Mouse (Mus musculus) thymus, postnatal 25 days (tissue): Measurements from ENCODE around the gene Toporsl.

Source experiments
- DNase-seq: peaks from one replicate; pipeline ENCODE4 v3.0.0; 2022

Toporsl gene

DNA sequence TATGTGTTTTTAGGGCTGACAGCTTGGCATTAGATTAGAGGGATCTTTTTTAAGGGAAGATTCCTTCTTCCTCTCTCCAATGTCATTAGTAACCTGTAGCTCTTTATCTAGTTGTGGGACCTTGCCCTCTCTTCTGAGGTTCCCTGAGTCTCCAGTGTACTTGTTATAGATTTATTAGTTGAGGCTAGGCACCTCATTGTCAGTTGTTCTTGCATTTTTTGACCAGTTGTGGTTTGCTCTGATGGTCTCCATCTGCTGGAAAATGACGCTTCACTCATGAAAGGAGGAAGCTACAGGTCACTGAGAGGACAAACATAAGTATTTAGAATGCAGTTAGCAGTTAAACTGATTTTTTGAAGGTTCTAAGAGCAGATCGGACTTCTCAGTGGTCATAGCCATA lies at the start of gene Toporsl:
TSS of gene Toporsl (plus strand) at position 348 of the 400 bp plus-strand sequence.
- DNase-seq, result no peak

DNA sequence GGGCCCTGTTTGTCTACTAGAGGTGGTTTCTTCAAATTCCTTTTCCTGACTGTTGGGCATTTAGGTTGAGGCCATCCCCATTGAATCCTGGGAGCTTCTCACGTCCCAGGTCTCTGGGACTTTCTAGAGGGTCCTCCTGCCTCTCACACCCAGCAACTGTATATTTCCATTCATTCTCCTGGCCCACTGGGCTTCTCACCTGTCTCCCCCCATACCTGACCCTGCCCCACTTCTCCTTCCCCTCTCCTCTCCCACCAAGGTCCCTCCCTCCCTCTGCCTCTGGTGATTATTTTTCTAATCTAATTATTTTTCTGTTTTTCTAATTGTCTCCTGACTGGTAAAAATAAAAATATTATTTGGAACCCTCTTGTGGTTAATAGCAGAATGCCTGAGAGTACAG lies 38.4 kb upstream of the Toporsl start:
- no peak for DNase-seq

DNA sequence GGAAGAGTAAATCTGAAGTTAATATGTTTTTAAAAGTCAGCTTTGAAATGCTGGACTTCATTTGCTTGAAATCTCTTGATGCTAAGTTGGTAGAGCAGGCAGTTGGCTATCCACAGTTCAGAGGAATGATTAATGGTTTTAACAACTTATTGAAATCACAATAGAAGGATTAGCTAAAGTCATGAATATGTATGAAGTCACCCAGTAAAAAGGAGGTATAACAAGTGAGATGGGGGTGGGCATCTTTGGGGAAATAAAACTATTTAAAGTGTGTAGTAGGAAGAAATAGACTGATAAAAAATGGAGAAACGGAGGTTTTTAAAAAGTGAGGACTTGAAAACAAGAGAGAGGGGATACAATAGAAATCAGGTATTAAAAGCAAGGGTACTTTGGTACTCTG lies 38.0 kb upstream of the Toporsl start:
- no peak for DNase-seq

DNA sequence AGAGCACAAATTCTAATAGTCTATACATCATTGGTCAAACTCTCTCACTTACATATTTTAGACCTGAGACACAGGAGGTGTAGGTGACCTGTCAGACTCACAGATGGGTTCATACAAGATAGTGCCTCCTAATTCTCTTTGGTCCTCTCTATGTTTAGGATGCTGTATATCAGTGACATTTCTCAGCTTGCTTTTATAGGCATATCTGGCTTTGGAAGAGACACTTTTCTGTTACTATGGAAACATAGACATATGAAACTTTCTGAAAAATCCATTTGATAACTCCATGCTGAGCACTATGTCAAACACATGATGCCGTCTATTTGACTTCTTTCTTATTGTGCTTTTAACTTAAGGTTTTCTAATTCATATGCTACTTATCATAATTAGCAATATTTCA lies 32.2 kb upstream of the Toporsl start:
- DNase-seq, result no peak

DNA sequence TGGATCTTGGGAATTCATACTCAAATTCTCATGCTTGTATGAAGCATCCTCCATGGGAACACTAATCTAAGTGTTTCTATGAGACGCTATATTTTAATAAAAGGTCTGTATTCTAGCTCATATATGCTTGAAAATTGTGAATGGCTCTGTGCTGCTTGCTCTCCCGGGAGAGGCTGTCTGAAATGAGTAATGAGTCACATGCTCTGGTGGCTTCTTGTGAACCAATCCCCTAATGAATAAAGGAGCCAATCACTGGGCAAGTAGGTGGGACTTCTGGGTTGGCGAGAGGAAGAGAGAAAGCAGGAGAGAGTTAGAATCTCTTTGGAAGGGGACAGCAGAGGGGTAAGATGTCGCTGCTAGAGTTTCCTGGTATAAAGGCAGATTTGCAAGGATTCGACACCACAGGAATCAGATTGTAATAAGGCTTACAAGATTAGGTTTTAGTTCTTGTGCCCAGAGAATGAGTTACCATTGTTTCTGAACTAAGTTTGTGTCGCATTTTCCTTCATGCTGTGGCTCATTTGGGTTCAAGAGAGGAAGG lies 9.8 kb upstream of the Toporsl start:
- DNase-seq, result no peak

DNA sequence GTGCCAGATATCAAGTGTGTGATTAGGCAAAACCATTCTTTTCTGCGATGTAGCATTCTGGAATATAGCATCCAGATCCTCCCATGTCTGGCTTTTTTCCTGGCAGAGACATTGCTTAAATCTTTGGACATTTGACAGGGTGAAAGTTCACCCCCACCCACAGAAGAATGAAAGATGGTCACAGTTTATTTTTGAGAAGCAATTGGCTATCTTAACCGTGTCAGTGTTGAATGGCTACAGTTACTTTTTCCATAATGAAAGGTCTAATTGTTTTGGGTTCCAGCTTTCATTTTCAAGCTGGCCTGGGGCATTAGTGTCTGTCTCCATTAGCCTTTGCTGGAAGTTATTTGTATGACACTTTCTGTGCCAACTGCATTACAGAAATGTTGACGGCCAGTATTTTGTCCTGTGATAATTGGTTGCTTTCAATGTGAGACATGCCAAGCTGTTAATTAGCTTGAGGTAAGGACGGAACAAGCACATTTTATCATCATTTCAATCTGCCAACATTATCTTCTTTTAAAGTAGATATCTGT lies 2.2 kb upstream of the Toporsl start:
- DNase-seq, result no peak

DNA sequence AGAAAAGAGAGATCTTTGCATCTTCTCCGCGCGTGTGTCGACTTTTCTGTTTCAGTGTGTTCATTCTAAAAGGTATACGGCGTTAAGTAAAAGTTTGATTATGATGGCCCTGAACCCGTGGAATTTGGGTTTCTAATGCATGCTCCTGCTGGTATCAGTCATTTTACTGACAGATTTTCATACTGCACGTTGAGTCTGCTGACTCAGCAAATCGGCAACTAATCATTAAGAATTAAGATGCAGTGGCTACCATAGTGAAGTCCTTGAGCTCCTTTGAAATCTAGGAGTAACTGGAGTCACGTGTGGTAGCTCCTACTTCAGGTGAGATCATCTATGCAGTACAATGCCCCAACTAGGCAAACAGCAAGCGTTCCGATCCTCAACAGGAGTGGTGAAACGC lies 1.4 kb upstream of the Toporsl start:
- DNase-seq, result no peak

DNA sequence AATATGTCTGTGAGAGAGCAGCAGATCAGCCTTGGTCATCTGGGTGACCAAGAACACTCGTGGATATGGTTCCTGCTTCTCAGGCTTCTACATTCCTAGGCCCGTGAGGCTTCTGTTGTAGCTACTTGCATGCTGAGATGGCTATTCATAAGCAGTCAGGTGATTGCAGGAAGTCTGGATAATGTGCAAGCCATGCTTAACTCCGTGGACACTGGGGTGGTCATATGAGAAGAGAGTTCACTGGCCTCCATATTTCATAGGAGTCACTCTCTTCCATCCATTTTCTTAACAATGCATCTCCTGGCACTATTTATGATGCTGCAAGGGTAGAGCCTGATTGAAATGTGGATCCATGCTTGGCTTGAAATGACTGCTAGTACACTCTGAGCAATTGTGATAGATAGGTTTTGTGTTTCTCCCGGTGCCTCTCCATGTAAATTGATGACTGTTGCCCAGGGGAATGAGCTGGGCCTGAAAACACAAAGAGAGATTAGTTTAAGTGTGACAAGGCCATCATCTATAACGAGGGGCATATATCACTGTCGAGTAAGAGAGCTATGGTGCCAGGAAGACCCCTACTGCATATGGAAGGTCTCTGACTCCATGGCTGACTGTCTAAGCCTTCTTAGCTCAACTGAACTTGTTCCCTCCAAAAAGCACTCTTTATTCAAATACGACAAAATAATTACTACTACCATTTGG lies 2.3 kb downstream of the Toporsl start:
- no peak for DNase-seq

DNA sequence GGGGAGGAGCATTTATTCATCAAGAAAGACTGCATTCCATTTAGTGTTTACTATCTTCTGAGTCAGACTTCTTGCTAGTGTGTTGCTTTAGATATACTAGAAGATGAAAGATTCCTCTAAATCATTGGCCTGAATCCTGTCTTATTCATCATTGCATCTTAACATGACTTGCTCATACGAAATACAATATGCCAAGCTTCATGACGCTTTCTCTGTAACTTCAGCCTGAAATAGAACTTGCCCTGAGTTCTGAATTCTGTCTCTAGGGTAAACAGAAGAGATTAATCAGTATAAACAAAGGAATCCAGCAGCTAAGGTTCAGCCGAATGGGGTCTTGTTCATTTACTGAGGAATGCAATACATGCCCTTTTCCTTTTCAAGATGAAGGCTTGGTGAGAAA lies 10.8 kb downstream of the Toporsl start:
- DNase-seq, result no peak

DNA sequence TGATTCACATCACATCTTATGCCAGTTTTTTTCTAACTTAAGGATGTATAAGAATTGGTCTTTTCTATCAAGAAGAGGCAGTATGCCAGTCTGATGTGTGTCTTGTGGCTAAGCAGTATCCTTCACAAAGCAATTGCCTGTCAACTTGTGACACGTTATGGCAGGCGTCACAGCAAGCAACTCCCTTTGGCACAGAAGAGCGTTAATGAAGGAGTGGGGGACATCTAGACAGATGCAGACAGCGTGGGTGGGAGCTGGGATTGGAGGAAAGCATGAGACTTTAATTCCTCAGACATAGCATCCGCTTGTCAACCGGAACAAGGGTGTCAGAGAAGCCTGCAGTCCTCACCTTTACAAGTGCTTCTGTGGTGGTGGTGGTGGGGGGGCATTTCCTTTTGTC lies 38.9 kb downstream of the Toporsl start:
- no peak for DNase-seq

DNA sequence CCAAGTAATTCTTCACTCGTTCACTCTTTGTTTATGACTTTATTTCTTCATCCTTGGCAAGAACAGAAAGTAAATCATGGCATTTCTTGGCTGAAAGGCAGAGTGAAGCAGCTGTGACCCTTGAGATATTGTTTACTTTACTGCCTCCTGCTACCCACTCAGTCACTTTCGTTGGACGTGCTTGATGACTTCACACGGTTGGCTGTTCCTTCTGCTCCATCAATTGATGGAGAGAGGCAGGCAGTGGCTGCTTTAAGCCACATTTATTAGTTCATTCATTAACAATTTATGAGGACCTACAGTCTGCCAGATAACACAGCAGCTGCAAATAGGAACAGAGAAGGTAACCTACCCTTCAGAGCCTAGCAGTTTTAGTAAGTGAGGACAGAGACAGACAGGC lies 51.7 kb downstream of the Toporsl start:
- DNase-seq, result no peak

DNA sequence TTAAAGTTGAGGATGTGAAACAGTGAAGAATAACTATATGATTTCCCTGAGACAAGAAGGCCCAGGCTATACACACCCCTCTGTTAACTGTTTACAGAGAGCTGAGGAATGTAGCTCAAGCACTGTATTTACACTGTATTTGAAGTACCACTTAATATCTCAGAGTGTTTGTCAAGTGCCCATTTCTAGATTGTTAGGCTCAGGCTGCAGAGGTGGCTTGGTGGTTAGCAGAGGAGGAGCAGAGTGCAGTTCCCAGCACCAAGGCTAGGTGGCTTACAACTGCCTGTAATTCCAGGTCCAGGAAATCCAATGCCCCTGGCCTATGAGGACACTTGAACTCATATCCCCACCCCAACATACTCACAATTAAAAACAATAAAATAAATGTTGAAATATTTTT lies 63.6 kb downstream of the Toporsl start:
- no peak for DNase-seq

DNA sequence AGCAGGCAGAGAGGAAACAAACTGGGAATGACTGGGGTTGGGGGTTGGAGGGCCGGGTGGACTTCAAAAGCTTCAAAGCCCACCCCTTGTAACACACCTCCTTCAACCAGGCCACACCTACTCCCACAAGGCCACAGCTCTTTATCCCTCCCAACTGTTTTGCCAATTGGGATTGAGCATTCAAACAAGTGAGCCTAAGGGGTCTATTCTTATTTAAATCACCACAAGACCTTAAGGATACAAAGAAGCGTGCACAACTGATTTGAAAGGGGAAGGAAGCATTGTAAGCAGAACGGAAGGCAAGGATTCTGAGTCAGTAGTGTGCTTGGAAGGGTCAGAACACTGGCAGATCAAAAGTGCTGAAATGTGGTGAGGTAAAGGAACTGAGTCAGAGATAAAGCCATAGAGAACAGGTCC lies 64.6 kb downstream of the Toporsl start:
- DNase-seq, result no peak

DNA sequence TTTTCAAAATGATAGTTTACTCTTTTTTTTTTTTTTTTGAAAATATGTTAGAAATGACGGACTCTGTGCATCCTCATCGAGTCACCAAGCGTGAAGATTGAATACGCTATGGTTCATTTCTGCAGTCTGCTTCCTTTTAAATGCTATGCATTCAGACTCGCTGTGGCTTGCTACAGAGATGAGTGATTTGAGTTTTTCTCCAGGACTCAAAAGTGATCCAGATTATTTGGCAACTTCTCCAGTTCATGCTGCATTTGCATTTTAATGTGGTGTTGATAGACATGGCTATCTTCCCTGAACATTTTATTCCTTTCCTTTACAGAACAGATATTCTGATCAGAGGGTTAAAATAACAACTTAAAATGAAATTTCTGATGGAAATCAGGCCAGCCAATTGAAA lies 65.2 kb downstream of the Toporsl start:
- DNase-seq, result no peak
